Comparison of ENCODE assay signal across 9 mouse cellular contexts in genomic region chr11:49103047-49103693, GRCm38 (mm10). TPM values are rescaled to one million over a fixed set of nuclear protein-coding genes. Genes with fewer than 3 reads are reported as not detected.
DNase-seq lines count a peak whose midpoint lies in the region; ATAC-seq and TF ChIP-seq lines count a peak whose summit lies in the region.
"Had no signal": no experiment of that assay in that cellular context is flagged by ENCODE, and none has a peak within 500 bp of the region (broad histone marks: within the 10 kb centered on the region; RNA-seq: fewer than 3 reads in every experiment).

No protein-coding gene starts in this region.

- no peak overlapping the region for H3K9ac ChIP-seq in forebrain, embryonic 11.5 days (ENCODE audit: low read length)
- H3K9ac ChIP-seq in heart, embryonic 14.5 days (ENCODE audit: low read length) = no peak overlapping the region
- H3K9ac ChIP-seq in kidney, postnatal 0 days (ENCODE audit: low read depth, low read length) = no peak overlapping the region; the same call in 1 of the 2 replicates
- no peak overlapping the region for H3K9ac ChIP-seq in liver, embryonic 11.5 days (ENCODE audit: low read depth, low read length)
- H3K9ac ChIP-seq in stomach, embryonic 15.5 days = no peak overlapping the region
- H3K9ac ChIP-seq: embryonic facial prominence, embryonic 13.5 days had no signal

- H3K4me1 ChIP-seq in forebrain, embryonic 11.5 days (replicated peaks; ENCODE audit: control insufficient read depth, insufficient read depth, low read length) = no peaks in the 10 kb centered on the region
- H3K4me1 ChIP-seq in heart, embryonic 14.5 days (ENCODE audit: control insufficient read depth in 2 of 2, insufficient read depth in 2 of 2, low read length in 2 of 2) = no peaks in the 10 kb centered on the region; a peak in 1 of 4 replicates
- H3K4me1 ChIP-seq in kidney, postnatal 0 days (replicated peaks; ENCODE audit: insufficient read depth, low read length) = no peaks in the 10 kb centered on the region
- H3K4me1 ChIP-seq in liver, embryonic 11.5 days (replicated peaks; ENCODE audit: control insufficient read depth, insufficient read depth, low read length) = peaks cover 7% of the 10 kb centered on the region
- no peaks in the 10 kb centered on the region for H3K4me1 ChIP-seq in stomach, embryonic 15.5 days

- no peaks in the 10 kb centered on the region for H3K27me3 ChIP-seq in forebrain, embryonic 11.5 days (ENCODE audit: control insufficient read depth, insufficient read depth, low read length)
- H3K27me3 ChIP-seq in heart, embryonic 14.5 days (ENCODE audit: control insufficient read depth, insufficient read depth, low read length) = no peaks in the 10 kb centered on the region
- H3K27me3 ChIP-seq in kidney, postnatal 0 days (ENCODE audit: insufficient read depth, low read length) = no peaks in the 10 kb centered on the region
- H3K27me3 ChIP-seq in liver, embryonic 11.5 days (replicated peaks; ENCODE audit: control insufficient read depth, insufficient read depth, low read length) = no peaks in the 10 kb centered on the region
- no peaks in the 10 kb centered on the region for H3K27me3 ChIP-seq in stomach, embryonic 15.5 days (replicated peaks)
- H3K27me3 ChIP-seq: embryonic facial prominence, embryonic 13.5 days had no signal

- no peak for TF ChIP-seq POLR2A in brain, embryonic 14.5 days (IDR thresholded peaks at IDR 0.05; ENCODE audit: borderline replicate concordance, extremely low read depth, insufficient read depth, insufficient read length, poor library complexity, severe bottlenecking)

- H3K9me3 ChIP-seq in forebrain, embryonic 11.5 days (ENCODE audit: control insufficient read depth, low read length) = no peaks in the 10 kb centered on the region
- no peaks in the 10 kb centered on the region for H3K9me3 ChIP-seq in heart, embryonic 14.5 days (ENCODE audit: control insufficient read depth, low read length)
- no peaks in the 10 kb centered on the region for H3K9me3 ChIP-seq in kidney, postnatal 0 days (replicated peaks; ENCODE audit: low read length)
- no peaks in the 10 kb centered on the region for H3K9me3 ChIP-seq in liver, embryonic 11.5 days (ENCODE audit: control insufficient read depth, low read length)
- H3K9me3 ChIP-seq in stomach, embryonic 15.5 days = no peaks in the 10 kb centered on the region
- H3K9me3 ChIP-seq: embryonic facial prominence, embryonic 13.5 days had no signal

- no peaks in the 10 kb centered on the region for H3K36me3 ChIP-seq in forebrain, embryonic 11.5 days (ENCODE audit: control insufficient read depth, insufficient read depth, low read length)
- no peaks in the 10 kb centered on the region for H3K36me3 ChIP-seq in heart, embryonic 14.5 days (ENCODE audit: control insufficient read depth, insufficient read depth, low read length)
- H3K36me3 ChIP-seq in kidney, postnatal 0 days (ENCODE audit: insufficient read depth, low read length) = no peaks in the 10 kb centered on the region
- no peaks in the 10 kb centered on the region for H3K36me3 ChIP-seq in liver, embryonic 11.5 days (ENCODE audit: control insufficient read depth, insufficient read depth, low read length)
- no peaks in the 10 kb centered on the region for H3K36me3 ChIP-seq in stomach, embryonic 15.5 days
- H3K36me3 ChIP-seq: embryonic facial prominence, embryonic 13.5 days had no signal

- peak; percentile 80 for ATAC-seq in forebrain, embryonic 11.5 days (replicated peaks; ENCODE audit: low FRiP score)
- ATAC-seq in heart, embryonic 14.5 days (ENCODE audit: insufficient number of reproducible peaks, insufficient read depth, low FRiP score, low read depth) = no peak
- peak; percentile 45; the same call in 1 of the 2 replicates for ATAC-seq in kidney, postnatal 0 days (replicated peaks; ENCODE audit: low FRiP score, low read depth)
- ATAC-seq in liver, embryonic 11.5 days (replicated peaks; ENCODE audit: low FRiP score) = peak; percentile 66
- ATAC-seq in stomach, embryonic 15.5 days (ENCODE audit: insufficient read depth, low FRiP score, low read depth) = peak; percentile 56; the same call in 1 of the 2 replicates

- no peak overlapping the region for H3K4me2 ChIP-seq in forebrain, embryonic 11.5 days (ENCODE audit: low read depth, low read length, severe bottlenecking)
- peak overlapping the region; percentile 41 for H3K4me2 ChIP-seq in heart, embryonic 14.5 days (ENCODE audit: low read length)
- peak overlapping the region; percentile 14; the same call in 1 of the 2 replicates for H3K4me2 ChIP-seq in kidney, postnatal 0 days (ENCODE audit: low read length)
- H3K4me2 ChIP-seq in liver, embryonic 11.5 days = no peak overlapping the region
- H3K4me2 ChIP-seq in stomach, embryonic 15.5 days = no peak overlapping the region
- H3K4me2 ChIP-seq: embryonic facial prominence, embryonic 13.5 days had no signal

- TF ChIP-seq CTCF in brain, embryonic 14.5 days (IDR thresholded peaks at IDR 0.05; ENCODE audit: borderline replicate concordance, extremely low read depth, insufficient read depth, insufficient read length) = peak; percentile 87
- TF ChIP-seq CTCF in kidney, postnatal 0 days (IDR thresholded peaks at IDR 0.05; ENCODE audit: low read depth) = peak; percentile 94

- no peak overlapping the region for H3K4me3 ChIP-seq in forebrain, embryonic 11.5 days (ENCODE audit: low read depth, low read length)
- H3K4me3 ChIP-seq in heart, embryonic 14.5 days (ENCODE audit: control insufficient read depth in 1 of 2, insufficient read depth in 1 of 2, low read depth in 1 of 2, low read length in 2 of 2) = no peak overlapping the region
- no peak overlapping the region for H3K4me3 ChIP-seq in kidney, postnatal 0 days (replicated peaks; ENCODE audit: low read depth, low read length)
- H3K4me3 ChIP-seq in liver, embryonic 11.5 days (ENCODE audit: low read depth, low read length) = no peak overlapping the region
- H3K4me3 ChIP-seq in stomach, embryonic 15.5 days (replicated peaks) = no peak overlapping the region
- H3K4me3 ChIP-seq: embryonic facial prominence, embryonic 13.5 days had no signal

- DNase-seq in CD4-positive, CD25-positive, alpha-beta regulatory T cell, adult 2 months (ENCODE audit: low read depth, low spot score) = peak; percentile 95
- DNase-seq in brain, embryonic 14.5 days (ENCODE audit: low read depth) = peak; percentile 92
- DNase-seq in forebrain, embryonic 11.5 days (ENCODE audit: low spot score) = peak; percentile 90
- peak; percentile 93 for DNase-seq in kidney, postnatal 0 days (ENCODE audit: low spot score)
- DNase-seq in liver, embryonic 11.5 days (ENCODE audit: low spot score) = peak; percentile 82
- DNase-seq in neural tube, embryonic 10.5 days (ENCODE audit: extremely low spot score, low spot score) = peak; percentile 86

- WGBS in forebrain, embryonic 11.5 days = 19% methylated on average over 8 of the region's 8 CpGs
- WGBS in heart, embryonic 14.5 days = 8% methylated on average over 8 of the region's 8 CpGs
- 10% methylated on average over 8 of the region's 8 CpGs for WGBS in kidney, postnatal 0 days
- 20% methylated on average over 8 of the region's 8 CpGs for WGBS in liver, embryonic 11.5 days
- 12% methylated on average over 8 of the region's 8 CpGs for WGBS in stomach, embryonic 15.5 days

- H3K27ac ChIP-seq in forebrain, embryonic 11.5 days (ENCODE audit: low read depth, low read length) = no peak overlapping the region
- no peak overlapping the region for H3K27ac ChIP-seq in heart, embryonic 14.5 days (replicated peaks in 1 of 2; ENCODE audit: control insufficient read depth in 1 of 2, insufficient read depth in 1 of 2, low read depth in 2 of 2, low read length in 2 of 2)
- H3K27ac ChIP-seq in kidney, postnatal 0 days = no peak overlapping the region
- H3K27ac ChIP-seq in liver, embryonic 11.5 days (ENCODE audit: low read depth, low read length) = no peak overlapping the region
- H3K27ac ChIP-seq in stomach, embryonic 15.5 days = no peak overlapping the region
- H3K27ac ChIP-seq: embryonic facial prominence, embryonic 13.5 days had no signal

RNA-seq across cellular contexts. Expression of gene Olfr1396, which starts 11.5 kb away (rescaled TPM):
- not detected in 2 replicates for polyA plus RNA-seq in brain, embryonic 14.5 days (2012; rRNA removed)
- polyA plus RNA-seq in forebrain, embryonic 11.5 days (2014; fragmentation: Nextera tagmentation; extraction: Ambion mirVana) = not detected in 2 replicates
- not detected in 2 replicates for polyA plus RNA-seq in heart, embryonic 14.5 days (2014; fragmentation: Nextera tagmentation; extraction: Ambion mirVana)
- polyA plus RNA-seq in kidney, postnatal 0 days (2015; fragmentation: Nextera tagmentation; extraction: Ambion mirVana) = 0.05 TPM in 1 of 2 replicates, not detected in the other
- not detected in 2 replicates for polyA plus RNA-seq in liver, embryonic 11.5 days (2014; fragmentation: Nextera tagmentation; extraction: Ambion mirVana)
- polyA plus RNA-seq in stomach, embryonic 15.5 days (2015; fragmentation: Nextera tagmentation; extraction: Ambion mirVana) = 0.14 TPM in 1 of 2 replicates, not detected in the other
- polyA plus RNA-seq: embryonic facial prominence, embryonic 13.5 days had no signal

RNA-seq across cellular contexts. Expression of gene Ifi47, which starts 26.8 kb away (rescaled TPM):
- 0.19 and 0.63 TPM in 2 replicates for polyA plus RNA-seq in brain, embryonic 14.5 days (2012; rRNA removed)
- polyA plus RNA-seq in forebrain, embryonic 11.5 days (2014; fragmentation: Nextera tagmentation; extraction: Ambion mirVana) = 0.63 and 1.1 TPM in 2 replicates
- polyA plus RNA-seq in heart, embryonic 14.5 days (2014; fragmentation: Nextera tagmentation; extraction: Ambion mirVana) = 0.98 and 1.3 TPM in 2 replicates
- polyA plus RNA-seq in kidney, postnatal 0 days (2015; fragmentation: Nextera tagmentation; extraction: Ambion mirVana) = 4.3 and 6.2 TPM in 2 replicates
- 6.0 and 8.2 TPM in 2 replicates for polyA plus RNA-seq in liver, embryonic 11.5 days (2014; fragmentation: Nextera tagmentation; extraction: Ambion mirVana)
- polyA plus RNA-seq in stomach, embryonic 15.5 days (2015; fragmentation: Nextera tagmentation; extraction: Ambion mirVana) = 2.0 and 2.3 TPM in 2 replicates

RNA-seq across cellular contexts. Expression of gene Olfr1395, which starts 38.9 kb away (rescaled TPM):
- not detected in 2 replicates for polyA plus RNA-seq in brain, embryonic 14.5 days (2012; rRNA removed)
- not detected in 2 replicates for polyA plus RNA-seq in forebrain, embryonic 11.5 days (2014; fragmentation: Nextera tagmentation; extraction: Ambion mirVana)
- not detected in 2 replicates for polyA plus RNA-seq in heart, embryonic 14.5 days (2014; fragmentation: Nextera tagmentation; extraction: Ambion mirVana)
- polyA plus RNA-seq in kidney, postnatal 0 days (2015; fragmentation: Nextera tagmentation; extraction: Ambion mirVana) = not detected in 2 replicates
- polyA plus RNA-seq in liver, embryonic 11.5 days (2014; fragmentation: Nextera tagmentation; extraction: Ambion mirVana) = not detected in 2 replicates
- polyA plus RNA-seq in stomach, embryonic 15.5 days (2015; fragmentation: Nextera tagmentation; extraction: Ambion mirVana) = not detected in 2 replicates
- polyA plus RNA-seq: embryonic facial prominence, embryonic 13.5 days had no signal

RNA-seq across cellular contexts. Expression of gene Tgtp2, which starts 39.2 kb away (rescaled TPM):
- 0.11 TPM in 1 of 2 replicates, not detected in the other for polyA plus RNA-seq in brain, embryonic 14.5 days (2012; rRNA removed)
- not detected in 2 replicates for polyA plus RNA-seq in forebrain, embryonic 11.5 days (2014; fragmentation: Nextera tagmentation; extraction: Ambion mirVana)
- polyA plus RNA-seq in heart, embryonic 14.5 days (2014; fragmentation: Nextera tagmentation; extraction: Ambion mirVana) = 0.09 TPM in 1 of 2 replicates, not detected in the other
- 1.6 and 2.2 TPM in 2 replicates for polyA plus RNA-seq in kidney, postnatal 0 days (2015; fragmentation: Nextera tagmentation; extraction: Ambion mirVana)
- polyA plus RNA-seq in liver, embryonic 11.5 days (2014; fragmentation: Nextera tagmentation; extraction: Ambion mirVana) = 0.23 and 0.58 TPM in 2 replicates
- 0.14 and 1.1 TPM in 2 replicates for polyA plus RNA-seq in stomach, embryonic 15.5 days (2015; fragmentation: Nextera tagmentation; extraction: Ambion mirVana)

RNA-seq across cellular contexts. Expression of gene Olfr1394, which starts 51.0 kb away (rescaled TPM):
- not detected in 2 replicates for polyA plus RNA-seq in brain, embryonic 14.5 days (2012; rRNA removed)
- polyA plus RNA-seq in forebrain, embryonic 11.5 days (2014; fragmentation: Nextera tagmentation; extraction: Ambion mirVana) = not detected in 2 replicates
- not detected in 2 replicates for polyA plus RNA-seq in heart, embryonic 14.5 days (2014; fragmentation: Nextera tagmentation; extraction: Ambion mirVana)
- not detected in 2 replicates for polyA plus RNA-seq in kidney, postnatal 0 days (2015; fragmentation: Nextera tagmentation; extraction: Ambion mirVana)
- polyA plus RNA-seq in liver, embryonic 11.5 days (2014; fragmentation: Nextera tagmentation; extraction: Ambion mirVana) = not detected in 2 replicates
- not detected in 2 replicates for polyA plus RNA-seq in stomach, embryonic 15.5 days (2015; fragmentation: Nextera tagmentation; extraction: Ambion mirVana)
- polyA plus RNA-seq: embryonic facial prominence, embryonic 13.5 days had no signal

Comparison
In these comparisons a context has a peak if more than half of its experiments do, and no peak if none do; other contexts are left out.
1. H3K4me2 ChIP-seq: peak in heart, embryonic 14.5 days (single experiment) and kidney, postnatal 0 days (single experiment); none in forebrain, embryonic 11.5 days (single experiment), liver, embryonic 11.5 days (single experiment) and stomach, embryonic 15.5 days (single experiment).
2. Peak in every context shown above with its lines, with median percentiles within 50 percentile points of each other: DNase-seq.